Mouse (Mus musculus) liver, postnatal 0 days (tissue): ENCODE data around the gene Palld.

Experiments
- CTCF ChIP-seq: sonication (generic); IDR thresholded peaks from 2 replicates; pipeline ENCODE4 v1.5.1; 2016; ENCODE audit warnings: antibody characterized with exemption, low read depth
- EP300 ChIP-seq: IDR thresholded peaks from 2 replicates; pipeline ENCODE4 v1.6.1; 2016; ENCODE audit warnings: antibody characterized with exemption, low read depth, mild to moderate bottlenecking

- no peak for TF ChIP-seq CTCF
- no peak for TF ChIP-seq EP300
Observed at GRCm38 (mm10) chr8:61475251-61475673, 427.2 kb downstream of the Palld start.
